ENCODE assay signal across 8 mouse cellular contexts in genomic region chr1:125911901-125912445, GRCm38 (mm10). TPM values are rescaled to one million over a fixed set of nuclear protein-coding genes. Genes with fewer than 3 reads are reported as not detected.
A peak's percentile ranks its signal among the peaks of the same experiment; 100 is the strongest.
DNase-seq lines count a peak whose midpoint lies in the region; ATAC-seq and TF ChIP-seq lines count a peak whose summit lies in the region.
"Had no signal": no experiment of that assay in that cellular context is flagged by ENCODE, and none has a peak within 500 bp of the region (broad histone marks: within the 10 kb centered on the region; RNA-seq: fewer than 3 reads in every experiment).

No protein-coding gene starts in this region.

- no peak for TF ChIP-seq POLR2A in limb, embryonic 14.5 days (IDR thresholded peaks at IDR 0.05; ENCODE audit: borderline replicate concordance, extremely low read depth, insufficient read depth, insufficient read length)

- peak overlapping the region; percentile 45 for H3K4me3 ChIP-seq in intestine, embryonic 14.5 days (ENCODE audit: low read depth, low read length)
- peak overlapping the region; percentile 53 for H3K4me3 ChIP-seq in limb, embryonic 14.5 days (replicated peaks; ENCODE audit: low read length)
- H3K4me3 ChIP-seq in midbrain, embryonic 16.5 days (ENCODE audit: low read depth, low read length), result peak overlapping the region; percentile 64
- H3K4me3 ChIP-seq: erythroblast, embryonic 14.5 days had no signal

- peak; percentile 69 for ATAC-seq in intestine, embryonic 14.5 days (replicated peaks; ENCODE audit: low FRiP score, low TSS enrichment, low read depth)
- ATAC-seq in limb, embryonic 14.5 days (ENCODE audit: low FRiP score, low read depth), result peak; percentile 51
- ATAC-seq in midbrain, embryonic 16.5 days, result peak; percentile 76

- H3K9me3 ChIP-seq in intestine, embryonic 14.5 days (ENCODE audit: control insufficient read depth, low read length), result no peaks in the 10 kb centered on the region
- H3K9me3 ChIP-seq in limb, embryonic 14.5 days (ENCODE audit: control insufficient read depth, low read length), result no peaks in the 10 kb centered on the region
- no peaks in the 10 kb centered on the region for H3K9me3 ChIP-seq in midbrain, embryonic 16.5 days (replicated peaks; ENCODE audit: control insufficient read depth, low read length, poor library complexity, severe bottlenecking)

- no peak overlapping the region for H3K27ac ChIP-seq in intestine, embryonic 14.5 days (ENCODE audit: low read depth)
- no peak overlapping the region for H3K27ac ChIP-seq in limb, embryonic 14.5 days (replicated peaks; ENCODE audit: low read depth, low read length)
- H3K27ac ChIP-seq in midbrain, embryonic 16.5 days (ENCODE audit: low read length), result peak overlapping the region; percentile 44

- under 1% methylated on average over 34 of the region's 43 CpGs for WGBS in intestine, embryonic 14.5 days
- WGBS in limb, embryonic 14.5 days, result 0% methylated on average over 22 of the region's 43 CpGs
- 0% methylated on average over 39 of the region's 43 CpGs for WGBS in midbrain, embryonic 16.5 days

- H3K4me1 ChIP-seq in intestine, embryonic 14.5 days (replicated peaks; ENCODE audit: control insufficient read depth, insufficient read depth, low read length), result peaks cover 12% of the 10 kb centered on the region
- peaks cover 23% of the 10 kb centered on the region for H3K4me1 ChIP-seq in limb, embryonic 14.5 days (ENCODE audit: control insufficient read depth, insufficient read depth, low read length)
- peaks cover 18% of the 10 kb centered on the region for H3K4me1 ChIP-seq in midbrain, embryonic 16.5 days (ENCODE audit: control insufficient read depth, insufficient read depth, low read length)

- no peaks in the 10 kb centered on the region for H3K36me3 ChIP-seq in intestine, embryonic 14.5 days (ENCODE audit: control insufficient read depth, insufficient read depth, low read length)
- no peaks in the 10 kb centered on the region for H3K36me3 ChIP-seq in limb, embryonic 14.5 days (ENCODE audit: control insufficient read depth, insufficient read depth, low read length)
- no peaks in the 10 kb centered on the region for H3K36me3 ChIP-seq in midbrain, embryonic 16.5 days (ENCODE audit: control insufficient read depth, insufficient read depth, low read length)

- peak overlapping the region; percentile 88 for H3K4me2 ChIP-seq in intestine, embryonic 14.5 days (ENCODE audit: low read length)
- H3K4me2 ChIP-seq in limb, embryonic 14.5 days (replicated peaks; ENCODE audit: low read depth, low read length, severe bottlenecking), result peak overlapping the region; percentile 97
- peak overlapping the region; percentile 81 for H3K4me2 ChIP-seq in midbrain, embryonic 16.5 days (ENCODE audit: low read length)

- H3K27me3 ChIP-seq in intestine, embryonic 14.5 days (replicated peaks; ENCODE audit: control insufficient read depth, insufficient read depth, low read length), result peaks cover 46% of the 10 kb centered on the region
- peaks cover 21% of the 10 kb centered on the region; the same call in 1 of the 2 replicates for H3K27me3 ChIP-seq in limb, embryonic 14.5 days (ENCODE audit: control insufficient read depth, insufficient read depth, low read length)
- H3K27me3 ChIP-seq in midbrain, embryonic 16.5 days (ENCODE audit: control insufficient read depth, insufficient read depth, low read depth, low read length), result 0 out of 2 replicates have a peak, but pooled peaks cover 7% of the 10 kb centered on the region

- no peak overlapping the region for H3K9ac ChIP-seq in intestine, embryonic 14.5 days (ENCODE audit: low read length)
- peak overlapping the region; percentile 57 for H3K9ac ChIP-seq in limb, embryonic 14.5 days (ENCODE audit: low read depth, low read length, severe bottlenecking)
- peak overlapping the region; percentile 75 for H3K9ac ChIP-seq in midbrain, embryonic 16.5 days (ENCODE audit: low read depth, low read length)

- DNase-seq in Muller cell, postnatal 12 days (ENCODE audit: inconsistent ontology term), result peak; percentile 66
- peak; percentile 35 for DNase-seq in adrenal gland, adult 8-10 months
- peak; percentile 20 for DNase-seq in forelimb bud, embryonic 11.5 days (ENCODE audit: low read depth, low spot score)
- no peak for DNase-seq in intestine, embryonic 14.5 days (ENCODE audit: low spot score)
- peak; percentile 40 for DNase-seq in limb, embryonic 14.5 days (ENCODE audit: low spot score)
- peak; percentile 19 for DNase-seq in thymus, postnatal 25 days

RNA-seq across cellular contexts. Expression of gene Lypd1, which starts 0.9 kb away (rescaled TPM):
- total RNA-seq in adrenal gland, adult 8-10 months (2022), result 10 to 100 TPM in 3 of 4 experiments, 1 to 10 TPM in 1; 9.9 to 17.8 (median 13.7) TPM
- 1.0 and 1.3 TPM in 2 replicates for polyA plus RNA-seq in intestine, embryonic 14.5 days (2014; fragmentation: Nextera tagmentation; extraction: Ambion mirVana)
- polyA plus RNA-seq in limb, embryonic 14.5 days (2012; rRNA removed), result 11.4 and 13.6 TPM in 2 replicates
- polyA plus RNA-seq in limb, embryonic 14.5 days (2014; fragmentation: Nextera tagmentation; extraction: Ambion mirVana), result 9.6 and 13.2 TPM in 2 replicates
- 72.1 and 83.1 TPM in 2 replicates for polyA plus RNA-seq in midbrain, embryonic 16.5 days (2015; fragmentation: Nextera tagmentation; extraction: Ambion mirVana)
- polyA plus RNA-seq: erythroblast, embryonic 14.5 days had no signal
